Mouse (Mus musculus) spleen, postnatal 4 days (tissue): ENCODE data around the gene Atp2b2.

ENCODE experiments used
- DNase-seq, 2 experiments: peaks; one replicate each; pipeline ENCODE4 v3.0.0; 2022; ENCODE audit warnings: low spot score in 2 of 2

The Atp2b2 gene

GRCm38 (mm10) chr6:113890023-113890857 lies 152.2 kb downstream of the Atp2b2 start:
- no peak for DNase-seq

GRCm38 (mm10) chr6:113889180-113889579 lies 153.2 kb downstream of the Atp2b2 start:
- no peak for DNase-seq

GRCm38 (mm10) chr6:113886886-113887285 lies 155.5 kb downstream of the Atp2b2 start:
- DNase-seq, result no peak

DNA sequence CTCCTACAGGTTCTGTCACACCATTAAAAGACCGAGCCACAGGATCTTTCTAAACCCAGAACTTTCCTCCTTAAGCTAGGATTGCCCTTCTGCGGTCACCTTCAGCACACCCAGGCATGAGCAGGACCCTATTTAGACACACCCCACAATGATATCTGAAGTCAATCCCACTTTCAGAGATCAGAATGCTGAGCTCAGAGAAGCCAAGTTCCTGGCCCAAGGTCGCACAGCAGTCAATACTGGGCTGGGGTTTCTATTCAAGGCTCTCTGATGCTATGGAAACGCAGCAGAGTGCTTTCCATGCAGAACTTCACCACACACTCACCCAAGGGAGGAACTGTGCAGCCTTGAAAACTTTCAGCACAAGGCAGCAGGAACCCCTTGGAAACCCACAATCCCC lies 157.6 kb downstream of the Atp2b2 start:
- DNase-seq, result no peak

GRCm38 (mm10) chr6:113883225-113883624 lies 159.2 kb downstream of the Atp2b2 start:
- DNase-seq, result no peak

- DNase-seq, result no peak
Observed at GRCm38 (mm10) chr6:113882396-113882795, 160.0 kb downstream of the Atp2b2 start.

DNA sequence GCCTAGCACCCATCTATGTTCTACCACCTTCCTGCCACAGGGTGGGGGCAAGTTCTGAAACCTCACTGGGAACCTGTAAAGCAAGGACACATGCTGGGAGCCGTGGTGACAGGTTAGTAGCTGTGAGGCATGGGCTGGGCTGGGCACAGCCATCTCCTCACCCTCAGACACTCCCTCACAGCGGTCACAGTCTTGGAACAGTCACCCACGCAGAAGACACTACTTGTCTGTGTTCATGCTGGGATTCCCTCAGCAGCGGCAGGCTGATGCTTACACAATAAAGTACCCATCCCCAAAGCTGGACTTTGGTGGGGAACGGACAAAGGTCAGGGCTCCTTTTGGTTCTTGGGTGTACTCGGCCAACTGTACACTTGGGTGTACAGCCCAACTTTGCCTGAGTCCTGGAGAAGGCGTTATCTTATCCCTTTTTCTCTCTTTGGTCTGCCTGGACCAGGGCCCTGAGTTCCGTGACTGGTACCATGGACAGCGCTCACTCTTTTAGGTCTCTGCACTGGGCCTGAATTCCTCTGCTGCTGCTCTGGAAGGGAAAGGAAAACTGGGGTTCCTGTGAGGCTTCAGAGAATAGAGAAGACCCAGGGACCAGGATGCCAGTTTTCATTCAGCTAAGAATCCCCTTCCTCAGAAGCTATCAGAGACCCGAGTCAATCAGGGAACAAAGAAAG lies 160.7 kb downstream of the Atp2b2 start:
- no peak for DNase-seq

- no peak for DNase-seq
Observed at GRCm38 (mm10) chr6:113879366-113879765, 163.0 kb downstream of the Atp2b2 start.

DNA sequence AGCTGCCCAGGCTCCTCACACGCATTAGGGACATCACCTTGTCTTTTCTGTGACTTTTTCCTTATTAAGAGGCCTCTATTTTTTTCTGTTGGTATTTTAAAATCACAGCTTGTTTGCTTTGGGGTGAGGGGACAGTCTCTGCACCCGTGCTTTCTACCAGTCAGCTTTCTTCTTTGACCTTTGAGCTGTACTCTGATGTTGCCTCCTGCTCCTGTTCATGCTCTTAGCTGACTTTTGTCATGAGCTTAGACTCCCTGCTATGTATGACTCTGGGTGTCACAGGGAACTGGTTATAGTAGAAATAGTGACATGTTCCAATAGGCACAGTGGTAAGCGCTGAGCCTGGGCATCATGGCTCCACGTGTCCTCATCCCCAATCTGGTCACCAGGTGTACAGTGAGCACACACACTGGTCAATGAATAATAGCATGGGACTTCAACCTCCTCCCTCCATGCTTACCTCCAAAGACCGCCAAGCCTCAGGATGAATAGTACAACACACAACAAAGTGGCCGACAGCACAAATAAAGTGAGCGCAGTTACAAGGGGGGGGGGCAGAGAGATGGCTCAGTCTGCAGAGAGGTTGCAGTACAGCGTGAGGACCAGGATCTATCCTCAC lies 163.8 kb downstream of the Atp2b2 start:
- DNase-seq, result no peak

- no peak for DNase-seq
Observed at GRCm38 (mm10) chr6:113876585-113876984, 165.8 kb downstream of the Atp2b2 start.

GRCm38 (mm10) chr6:113875201-113875600 lies 167.2 kb downstream of the Atp2b2 start:
- no peak for DNase-seq

- no peak for DNase-seq
Observed at GRCm38 (mm10) chr6:113872654-113873053, 169.8 kb downstream of the Atp2b2 start.

DNA sequence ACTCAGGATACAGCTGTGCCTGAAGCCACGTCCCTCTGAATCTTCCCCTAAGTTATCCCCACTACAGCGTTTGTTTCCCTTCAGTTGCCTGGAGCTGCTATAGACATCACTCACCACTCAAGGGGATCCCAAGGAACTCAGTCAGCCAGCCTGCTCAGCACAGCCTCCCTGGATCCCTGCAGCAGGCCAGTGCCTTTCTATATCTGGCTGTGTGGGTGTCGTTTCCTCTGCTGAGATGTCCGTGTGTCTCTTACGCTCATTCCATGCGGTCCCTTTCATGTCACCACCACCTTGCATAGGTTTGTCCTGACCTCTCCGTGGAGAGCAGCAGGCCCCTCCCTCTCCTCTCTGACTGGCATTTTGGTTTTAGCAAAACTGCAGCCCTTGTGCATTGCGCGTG lies 171.6 kb downstream of the Atp2b2 start:
- no peak for DNase-seq

GRCm38 (mm10) chr6:113868552-113868951 lies 173.9 kb downstream of the Atp2b2 start:
- DNase-seq, result no peak

DNA sequence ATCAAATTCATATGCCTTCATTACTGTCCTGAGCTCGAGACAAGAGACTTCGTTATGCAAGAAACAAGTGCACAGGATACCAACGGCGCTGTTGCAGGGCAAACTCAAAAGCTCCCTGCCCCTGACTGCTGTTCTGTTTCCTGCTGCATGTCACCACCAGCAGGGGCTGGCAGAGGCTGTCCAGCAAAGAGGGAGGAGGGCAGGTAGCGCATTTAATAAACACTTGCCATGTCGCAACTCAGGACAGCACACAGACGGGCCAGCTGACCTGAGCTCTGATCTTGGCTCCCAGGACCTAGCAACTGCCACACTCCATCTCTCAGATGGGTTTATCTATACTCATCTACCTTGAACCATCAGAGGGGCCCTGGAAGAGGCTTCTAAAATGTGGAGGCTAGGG lies 176.7 kb downstream of the Atp2b2 start:
- no peak for DNase-seq

DNA sequence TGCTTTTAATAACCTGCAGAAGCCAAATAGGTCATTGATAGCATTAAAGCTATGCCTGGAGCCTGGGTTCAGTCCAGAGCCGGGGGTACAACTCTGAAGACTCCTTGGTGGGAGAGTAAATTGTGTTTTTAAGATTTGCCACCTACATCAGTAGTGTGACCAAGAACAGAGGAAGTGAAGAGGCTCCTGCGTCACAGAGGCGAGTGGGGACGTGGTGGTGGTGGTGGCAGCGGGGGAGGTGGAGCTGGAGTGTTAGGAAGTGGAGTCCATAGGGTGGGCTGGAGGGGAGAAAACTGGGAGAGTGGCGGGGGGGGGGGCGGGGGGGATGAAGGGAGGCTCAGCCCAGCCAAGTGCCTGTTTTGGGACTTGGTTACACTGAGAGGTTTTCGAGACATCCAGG lies 177.6 kb downstream of the Atp2b2 start:
- no peak for DNase-seq

DNA sequence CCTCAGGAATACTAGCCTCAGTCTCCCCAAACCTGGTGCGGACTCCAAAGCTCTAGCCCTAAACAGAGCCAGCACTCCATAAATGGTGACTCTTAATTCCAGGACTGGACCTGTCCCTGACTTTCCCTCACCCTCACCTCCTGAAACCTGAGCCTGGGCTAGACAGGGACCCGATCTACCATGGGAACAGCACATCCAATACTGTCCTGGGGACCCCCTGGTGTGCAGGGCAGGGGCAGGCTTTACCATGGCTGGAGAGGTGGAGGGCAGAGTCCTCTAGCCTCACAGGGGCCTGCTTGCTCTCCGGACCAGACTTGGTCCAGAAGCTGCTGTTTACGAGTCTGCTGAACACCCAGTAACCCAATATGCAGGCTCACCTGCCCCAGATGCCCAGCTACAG lies 179.5 kb downstream of the Atp2b2 start:
- DNase-seq, result no peak

- DNase-seq, result no peak
Observed at GRCm38 (mm10) chr6:113861938-113862337, 180.5 kb downstream of the Atp2b2 start.

DNA sequence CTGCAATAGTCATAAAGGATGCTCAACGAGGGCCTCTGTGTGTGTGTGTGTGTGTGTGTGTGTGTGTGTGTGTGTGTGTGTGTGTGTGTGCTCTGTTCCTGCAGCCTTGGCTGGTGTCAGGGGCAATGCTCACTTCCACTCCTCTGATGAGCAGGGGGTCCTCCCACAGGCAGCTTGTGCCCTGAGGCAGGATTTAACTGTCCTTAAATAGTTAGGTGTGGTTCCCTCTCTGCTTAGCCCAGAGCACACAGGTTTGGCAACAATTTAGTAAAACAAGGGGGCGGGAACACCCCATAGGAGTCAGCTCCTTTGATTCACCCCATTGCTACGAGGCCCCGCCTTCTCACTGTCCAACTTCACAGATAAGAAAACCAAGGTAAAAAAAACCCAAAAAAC lies 181.0 kb downstream of the Atp2b2 start:
- DNase-seq, result no peak

DNA sequence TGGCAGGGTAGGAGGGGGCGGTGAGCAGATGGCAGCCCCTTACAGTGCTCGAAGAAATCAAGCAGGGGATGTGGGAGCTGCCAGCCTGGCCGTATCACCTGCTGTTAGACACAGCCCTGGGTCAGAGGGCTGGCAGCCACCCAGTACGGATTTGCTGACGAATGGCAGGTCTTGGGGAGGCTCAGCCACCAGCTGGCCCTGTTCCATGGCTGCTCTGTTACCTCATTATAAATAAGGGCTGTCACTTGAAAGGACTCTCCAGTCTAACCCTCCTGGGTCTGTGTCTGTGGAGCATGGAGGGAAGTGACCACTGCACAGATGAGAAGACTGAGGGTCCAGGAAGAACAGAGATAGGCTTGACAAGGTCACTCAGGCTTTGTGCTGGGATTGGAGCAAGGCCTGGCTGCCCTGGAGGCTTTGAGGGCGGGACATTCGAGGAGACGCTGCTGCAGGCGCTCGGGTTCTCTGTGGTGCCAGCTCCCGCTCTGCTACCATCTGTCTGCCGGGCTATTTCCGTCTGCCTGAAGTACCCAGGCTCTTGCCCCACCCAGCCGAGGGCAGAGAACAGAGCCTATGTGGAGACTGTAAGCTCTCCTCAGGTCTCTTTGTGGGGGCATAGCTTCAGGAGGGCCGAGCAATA lies 181.6 kb downstream of the Atp2b2 start:
- no peak for DNase-seq

DNA sequence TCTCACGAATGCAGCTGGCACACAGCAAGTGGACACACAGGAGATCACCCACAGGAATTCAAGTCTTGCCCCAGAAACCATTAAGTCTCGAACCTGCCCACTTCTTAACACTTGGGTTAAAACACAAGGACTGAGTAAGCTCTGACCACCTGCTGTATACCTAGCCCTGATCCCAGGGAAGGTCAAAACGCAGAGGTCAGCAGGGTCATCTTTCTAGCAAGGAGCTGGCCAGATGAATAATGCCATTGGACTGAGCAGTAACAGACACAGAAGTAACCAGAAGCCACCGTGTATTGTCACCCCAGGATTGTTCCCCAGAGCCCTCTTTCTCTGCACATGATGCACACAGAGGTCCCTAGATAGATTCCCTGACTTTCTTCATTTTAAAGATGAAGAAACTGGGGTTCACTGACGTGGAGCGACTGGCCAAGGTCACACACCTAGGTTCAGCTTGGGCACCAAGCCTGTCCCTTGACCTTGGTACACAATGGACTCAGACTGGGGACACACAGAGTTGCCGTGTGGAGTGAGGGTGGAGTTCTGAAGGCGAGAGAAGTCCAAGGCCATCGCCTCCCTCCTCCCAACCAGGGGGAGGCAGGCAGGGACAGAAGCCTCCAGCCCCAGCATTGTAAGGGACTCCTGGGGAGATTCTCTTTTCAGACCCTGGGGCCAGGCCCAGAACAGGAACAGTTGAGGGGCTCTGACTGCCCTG lies 182.2 kb downstream of the Atp2b2 start:
- no peak for DNase-seq

GRCm38 (mm10) chr6:113858317-113858716 lies 184.1 kb downstream of the Atp2b2 start:
- no peak for DNase-seq
